Mouse (Mus musculus) spleen, postnatal 36 days (tissue): ENCODE results near the gene Flrt1.

Experiments
- DNase-seq, 2 experiments: peaks; one replicate each; pipeline ENCODE4 v3.0.0; 2022; ENCODE audit warnings: low spot score in 2 of 2, mixed read lengths in 1 of 2

Gene Flrt1

DNA sequence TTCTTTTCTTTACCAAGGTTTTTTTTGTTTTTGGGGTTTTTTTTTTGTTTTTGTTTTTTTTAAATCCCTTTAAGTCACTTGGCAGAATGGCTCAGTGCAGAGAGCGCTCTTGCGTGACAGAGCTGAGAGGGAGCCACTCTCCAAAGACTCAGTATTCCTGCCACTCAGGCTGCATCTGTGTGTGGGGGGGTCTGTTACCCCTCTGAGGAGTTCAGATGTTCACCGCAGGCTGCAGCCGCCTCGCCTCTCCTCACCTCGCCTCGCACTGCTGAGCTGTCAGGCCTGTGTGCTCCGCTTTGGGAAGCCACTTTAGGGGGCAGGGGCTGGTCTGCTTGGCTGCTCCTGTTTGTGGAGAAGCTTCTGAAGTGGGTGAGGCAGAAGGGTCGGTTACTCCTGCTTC lies at the start of gene Flrt1:
Flrt1 (minus strand) TSS at position 186 of the 400 bp plus-strand sequence.
- DNase-seq, result no peak

DNA sequence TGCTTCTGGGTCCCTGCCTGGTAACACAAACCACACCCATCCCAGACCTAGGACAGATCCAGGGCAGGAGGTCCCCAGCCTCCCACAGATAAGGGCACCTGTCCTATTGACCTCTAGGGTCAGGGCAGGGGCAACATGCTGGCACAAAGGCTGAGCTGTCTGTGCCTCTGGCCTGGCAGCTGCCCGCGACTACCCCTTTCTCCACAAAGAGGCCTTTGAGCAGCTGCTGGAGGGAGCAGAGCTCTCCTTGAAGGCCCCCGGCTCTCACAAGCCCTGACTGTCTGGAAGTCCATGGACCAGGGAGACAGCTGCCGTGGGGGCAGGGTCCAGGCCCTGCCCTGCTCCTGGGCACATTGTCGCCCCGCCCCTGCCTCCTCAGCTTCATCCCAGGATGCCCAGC lies 49.7 kb upstream of the Flrt1 start:
- no peak for DNase-seq

DNA sequence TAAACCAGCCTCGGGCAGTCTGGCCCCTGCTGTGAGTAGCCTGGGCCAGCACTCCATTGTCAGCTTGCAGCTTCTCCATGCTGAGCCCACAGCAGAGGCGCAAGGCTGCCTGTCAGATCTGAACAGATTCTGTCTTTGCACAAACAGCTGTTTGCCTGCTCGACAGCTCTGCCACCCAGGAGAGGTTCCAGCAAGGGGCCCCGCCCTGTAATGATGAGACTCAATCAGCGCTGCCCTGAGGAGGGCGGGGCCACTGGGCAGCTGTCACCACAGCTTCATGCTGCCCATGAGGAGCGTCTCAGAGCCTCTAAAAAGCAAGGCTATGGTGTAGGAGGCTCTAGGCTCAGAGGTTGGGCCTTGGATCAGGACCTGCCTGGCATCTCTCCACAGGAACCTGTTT lies 47.7 kb upstream of the Flrt1 start:
- no peak for DNase-seq

DNA sequence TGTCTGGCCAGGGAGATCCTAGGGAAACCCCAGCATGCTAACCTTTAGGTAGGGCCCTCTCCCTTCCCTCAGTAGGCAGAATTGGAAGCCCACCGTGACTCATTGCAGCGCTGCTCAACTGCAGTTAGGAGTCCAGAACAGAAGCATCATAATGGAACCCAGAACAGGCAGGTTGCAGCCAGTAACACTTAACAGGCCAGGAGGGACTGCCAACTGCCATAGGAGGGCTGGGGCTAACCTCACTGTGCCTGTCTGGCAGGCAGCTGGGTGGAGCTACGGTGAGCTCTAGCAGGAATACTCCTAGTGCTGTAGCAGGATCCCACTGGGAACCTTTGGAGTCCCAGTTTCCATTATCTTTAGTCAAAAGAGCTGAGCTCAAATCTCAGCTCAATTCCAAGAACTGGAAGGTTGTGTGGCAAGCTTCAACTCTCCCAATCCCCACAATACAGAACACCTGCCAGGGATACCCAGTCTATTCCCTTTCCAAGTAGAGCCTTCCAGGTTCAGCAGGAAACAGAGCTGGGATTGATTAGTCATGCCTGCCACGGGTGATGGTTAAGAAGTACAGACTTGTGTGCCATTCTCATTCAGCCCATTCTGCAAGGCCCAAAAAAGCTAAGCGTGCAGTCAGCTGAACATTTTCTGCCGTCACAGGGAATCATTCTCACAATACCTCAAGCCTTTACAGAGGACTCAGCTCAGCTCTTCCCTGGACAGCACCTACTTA lies 46.6 kb upstream of the Flrt1 start:
- DNase-seq, result no peak

DNA sequence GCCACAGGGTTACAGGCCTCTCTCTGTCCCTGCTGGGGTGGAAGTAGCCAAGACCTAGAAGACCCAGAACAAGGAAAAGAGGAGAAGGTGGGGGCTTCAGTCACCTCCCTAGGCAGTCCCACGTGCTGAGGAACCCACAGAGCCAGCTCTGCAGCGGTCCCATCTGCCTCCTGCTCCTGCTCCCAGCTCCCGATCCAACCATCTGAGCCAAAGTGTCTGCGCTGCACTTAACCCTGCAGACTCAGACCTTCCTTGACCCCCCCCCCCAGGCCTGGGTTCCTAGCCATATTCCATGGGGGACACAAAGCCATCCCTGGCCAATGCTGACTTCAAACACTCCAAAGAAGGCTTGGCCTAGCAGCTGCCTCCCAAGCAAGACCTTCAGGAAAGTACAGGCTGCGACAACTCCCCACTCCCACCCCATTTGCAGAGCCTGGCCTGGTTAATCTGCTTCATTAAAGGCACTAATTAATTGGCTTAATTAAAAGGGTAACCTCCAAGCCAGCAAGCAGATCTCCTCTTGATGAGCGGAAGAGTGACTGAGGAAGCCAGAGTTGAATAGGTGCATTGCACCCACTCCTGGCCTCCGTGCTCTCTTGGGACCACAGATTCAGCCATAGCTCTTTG lies 45.9 kb upstream of the Flrt1 start:
- DNase-seq, result no peak

DNA sequence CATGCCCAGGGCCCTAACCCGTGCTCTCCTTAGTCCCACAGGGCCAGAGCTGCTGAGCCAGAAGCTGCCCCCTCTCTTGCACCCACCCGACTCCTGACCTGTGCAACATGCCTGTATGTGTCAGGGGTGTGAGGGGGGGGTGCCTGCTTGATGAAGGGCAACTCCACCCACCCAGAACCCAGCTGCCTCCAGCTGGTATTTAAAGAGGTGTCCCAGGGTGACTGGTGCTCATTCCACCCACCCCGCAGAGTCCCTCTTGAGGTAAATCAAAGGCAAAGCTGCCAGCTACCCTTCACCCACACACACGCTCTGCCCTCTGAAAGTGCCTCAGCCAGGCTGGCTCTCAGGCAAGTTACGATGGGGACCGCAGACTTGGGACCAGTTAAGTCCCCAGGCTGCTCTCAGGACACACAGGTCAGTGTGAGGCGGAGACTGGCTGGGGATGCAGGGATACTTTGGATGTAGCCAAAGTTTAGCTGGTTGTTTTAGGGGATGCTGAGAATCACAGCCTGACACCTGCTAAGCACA lies 43.7 kb upstream of the Flrt1 start:
- no peak for DNase-seq

DNA sequence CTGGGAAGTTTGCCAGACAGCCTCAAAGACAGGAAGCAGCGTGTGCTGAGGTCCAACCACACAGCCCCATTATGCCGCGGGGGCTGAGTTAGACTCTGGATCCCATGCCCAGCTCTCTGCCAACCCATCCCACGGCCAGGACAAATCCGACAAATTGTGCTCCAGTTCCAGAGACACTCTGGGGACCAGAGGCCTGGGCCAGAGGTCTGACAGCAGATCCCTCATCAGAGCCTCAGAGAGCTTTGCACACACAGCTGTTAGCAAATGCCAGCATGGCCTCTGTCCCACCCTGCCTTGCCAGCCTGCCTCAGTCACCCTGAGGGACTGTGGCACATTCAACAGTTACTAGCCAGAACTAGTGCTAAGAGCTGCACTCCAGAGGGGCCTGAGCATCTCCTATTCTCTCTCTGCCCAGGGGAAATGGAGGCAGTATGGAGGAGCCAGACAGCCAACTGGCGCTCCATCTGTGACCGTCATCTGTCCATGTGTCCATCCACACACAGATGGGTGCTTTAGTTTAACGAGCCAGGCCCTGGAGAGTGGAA lies 43.1 kb upstream of the Flrt1 start:
- no peak for DNase-seq

DNA sequence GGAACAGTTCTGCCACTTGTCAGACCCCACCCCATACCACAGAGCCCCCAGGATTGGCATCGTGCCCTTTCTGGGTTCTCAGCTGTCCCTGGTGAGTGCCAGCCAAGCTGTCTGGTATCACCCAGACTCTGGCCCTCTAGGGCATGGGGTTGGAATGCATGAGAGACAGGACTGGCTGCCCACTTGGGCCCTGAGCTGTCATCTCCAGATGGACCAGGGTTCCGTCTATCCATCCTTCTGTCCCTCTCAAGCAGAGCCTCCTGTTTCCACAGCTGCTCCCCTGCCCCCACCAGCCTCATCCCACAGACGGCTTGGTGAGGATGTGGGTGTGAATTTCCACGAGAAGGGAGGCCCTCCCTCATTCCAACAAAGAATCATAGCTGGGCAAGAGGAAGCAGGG lies 42.6 kb upstream of the Flrt1 start:
- DNase-seq, result no peak

DNA sequence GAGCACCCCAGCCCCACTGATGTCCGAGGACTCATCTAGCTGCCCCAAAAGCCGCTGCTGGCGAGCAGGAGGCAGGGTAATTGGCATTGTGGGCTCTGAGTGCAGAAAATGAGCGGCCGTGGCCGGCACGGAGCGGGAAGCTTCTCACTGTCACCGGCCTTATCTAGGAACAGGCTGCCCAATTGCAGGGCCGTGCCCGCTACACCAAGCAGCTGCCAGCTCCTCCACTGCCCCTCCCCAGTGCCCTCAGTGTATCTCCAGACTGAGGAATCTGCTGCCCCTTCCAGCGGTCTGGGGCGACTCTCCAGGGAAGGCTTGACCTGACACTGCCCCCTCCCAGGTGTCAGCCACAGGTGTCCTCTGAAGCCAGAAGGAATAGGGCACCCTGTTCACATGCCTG lies 40.8 kb upstream of the Flrt1 start:
- DNase-seq, result no peak

DNA sequence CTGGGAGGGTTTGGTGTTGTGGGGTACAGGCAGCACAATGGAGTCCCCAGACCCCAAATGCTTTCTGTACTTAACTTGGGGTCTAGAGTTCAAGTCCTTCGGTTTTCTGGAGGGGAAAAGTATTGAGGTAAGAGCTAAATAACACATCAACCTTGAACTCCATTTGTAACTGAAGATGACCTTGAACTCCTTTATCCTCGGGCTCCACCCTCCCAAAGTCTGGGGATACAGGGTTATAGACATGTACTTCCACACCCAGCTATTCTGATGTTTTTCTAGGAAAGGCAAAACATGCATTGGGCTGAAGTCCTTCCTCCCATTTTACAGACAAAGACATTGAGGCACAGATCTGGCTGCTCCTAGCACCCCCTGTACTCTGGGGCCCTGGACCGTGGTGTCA lies 38.9 kb upstream of the Flrt1 start:
- no peak for DNase-seq

DNA sequence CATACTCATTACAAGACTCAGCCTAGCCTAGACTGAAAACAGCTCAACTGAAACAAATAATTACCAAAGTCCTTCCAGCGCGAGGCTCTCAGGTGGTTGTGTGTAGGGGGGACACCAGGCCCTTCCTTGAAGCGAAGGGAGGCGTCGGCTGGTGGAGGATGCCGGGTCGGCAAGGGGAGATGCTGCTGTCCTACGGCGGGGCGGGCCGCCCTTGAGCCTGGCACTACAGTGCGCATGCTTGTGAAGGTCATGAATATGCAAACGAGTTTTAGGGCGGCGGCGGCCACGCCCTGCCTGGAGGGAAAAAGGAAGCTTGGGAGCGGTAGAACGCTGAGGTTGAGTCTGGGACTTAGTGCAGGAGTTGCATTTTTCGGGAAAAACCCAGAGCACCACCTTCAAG lies 38.3 kb upstream of the Flrt1 start:
- DNase-seq, result peak; percentile 55 to 65

DNA sequence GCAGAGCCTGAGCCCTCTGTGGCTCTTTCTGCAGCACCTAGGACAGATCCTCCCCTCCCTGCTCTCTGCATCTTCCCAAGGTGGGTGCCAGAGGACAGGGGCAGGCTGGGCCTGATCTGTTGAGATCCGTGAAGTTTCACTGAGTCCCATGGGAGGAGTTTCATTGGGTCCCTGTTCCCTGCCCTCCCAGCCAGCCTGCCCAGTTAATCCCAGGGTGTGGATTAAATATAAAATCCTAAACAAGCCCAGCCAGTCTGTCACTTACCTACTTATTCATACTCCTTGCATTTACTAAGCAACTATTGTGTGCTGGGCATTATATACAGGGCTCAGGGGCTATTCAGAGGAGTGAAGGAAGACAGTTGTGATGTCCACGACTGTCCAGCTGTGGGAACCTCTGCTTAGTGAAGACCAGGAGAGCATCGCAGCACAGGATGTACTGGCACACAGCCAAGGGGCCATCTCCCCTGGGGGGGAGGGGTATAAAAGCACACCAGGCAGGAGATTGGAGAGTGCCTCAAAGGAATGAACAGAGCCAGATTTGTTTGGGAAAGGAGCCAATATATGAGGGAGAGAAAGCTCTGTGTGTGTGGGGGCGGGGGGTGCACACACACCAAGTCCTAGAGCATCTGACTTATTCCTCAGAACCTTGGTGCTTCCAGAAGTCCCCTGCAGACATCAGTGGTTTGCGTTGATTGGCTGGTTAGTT lies 36.8 kb upstream of the Flrt1 start:
- no peak for DNase-seq

DNA sequence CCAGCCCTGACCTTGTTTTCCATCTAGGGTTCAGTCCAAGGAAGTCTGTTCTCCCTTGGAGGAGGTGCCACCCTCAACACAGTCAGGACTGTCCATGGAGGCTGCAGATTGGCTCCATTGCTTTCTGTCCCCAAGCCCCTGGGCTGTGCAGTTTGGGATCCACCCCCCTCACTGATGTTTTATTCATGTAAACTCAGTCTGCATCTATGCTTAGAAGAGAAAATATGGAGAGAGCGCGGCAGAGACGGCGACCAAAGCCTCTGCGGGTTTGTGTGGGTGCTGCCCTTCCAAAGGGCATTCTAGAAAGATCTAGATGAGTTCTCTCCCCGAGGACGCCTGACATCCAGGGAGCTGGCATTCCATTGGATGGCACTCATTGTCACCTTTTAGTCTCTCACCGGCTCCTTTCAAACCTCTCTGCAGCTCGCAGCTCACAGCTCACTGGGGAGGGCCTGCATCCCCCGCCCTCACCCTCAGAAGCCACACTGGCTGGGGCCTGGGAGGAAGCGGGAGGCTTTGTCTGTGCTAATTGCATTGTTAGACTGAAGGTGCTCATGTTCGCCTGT lies 35.4 kb upstream of the Flrt1 start:
- no peak for DNase-seq

DNA sequence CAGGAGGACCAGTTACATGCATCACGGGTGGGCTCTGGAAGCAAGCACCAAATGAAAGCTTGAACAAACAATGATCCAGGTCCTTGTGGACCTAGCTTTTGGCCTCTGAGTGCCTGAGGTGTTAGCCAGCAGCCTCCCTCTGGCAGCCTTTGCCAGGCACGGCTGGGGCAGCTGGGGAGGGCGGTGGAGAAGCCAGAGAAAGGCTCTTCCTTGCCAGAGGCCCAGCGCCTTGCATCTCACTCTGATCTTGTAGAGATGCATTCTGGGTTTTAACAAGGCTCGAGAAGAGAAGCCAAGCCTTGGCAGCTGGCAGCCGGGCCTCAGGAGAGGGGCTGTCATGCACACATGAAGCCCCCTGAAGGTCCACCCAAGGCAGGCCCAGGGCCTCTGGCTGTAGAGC lies 34.8 kb upstream of the Flrt1 start:
- no peak for DNase-seq

DNA sequence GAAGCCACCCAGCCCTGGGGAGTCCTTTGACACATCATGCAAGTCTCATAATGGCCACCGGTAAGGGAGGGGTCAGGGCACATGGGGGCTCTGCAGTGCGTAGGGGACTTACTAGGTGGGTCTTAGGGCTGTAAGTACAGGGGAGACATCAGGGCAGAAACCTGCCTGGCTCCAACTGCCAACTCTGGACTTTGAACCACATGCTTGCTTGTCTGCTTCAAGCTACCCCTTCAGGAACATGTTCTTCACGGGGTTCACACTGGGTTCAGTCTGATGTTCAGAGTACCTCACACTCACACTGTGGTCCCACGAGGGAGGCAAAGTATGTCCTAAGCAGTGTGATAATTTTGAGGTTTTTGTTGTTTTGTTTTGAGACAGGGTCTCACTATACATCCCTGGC lies 33.8 kb upstream of the Flrt1 start:
- no peak for DNase-seq

DNA sequence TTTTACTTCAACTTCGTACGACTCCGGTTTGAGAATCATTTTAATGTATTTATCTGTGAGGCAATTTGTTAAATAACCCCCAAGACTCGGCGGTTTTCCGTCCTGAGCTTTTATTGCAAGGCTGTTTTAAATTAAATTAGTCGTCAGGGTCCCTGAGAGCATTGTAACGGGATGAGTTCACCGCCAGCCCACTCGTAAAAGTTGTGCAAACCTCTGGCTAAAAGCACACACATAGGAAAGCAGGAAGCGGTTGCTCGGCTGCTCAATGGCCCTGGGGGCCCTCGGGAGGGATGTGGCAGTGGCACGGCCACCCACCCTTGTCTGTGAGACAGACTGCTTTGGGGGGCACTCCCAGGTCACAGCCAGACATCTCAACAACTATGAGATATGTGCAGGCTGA lies 32.8 kb upstream of the Flrt1 start:
- no peak for DNase-seq

DNA sequence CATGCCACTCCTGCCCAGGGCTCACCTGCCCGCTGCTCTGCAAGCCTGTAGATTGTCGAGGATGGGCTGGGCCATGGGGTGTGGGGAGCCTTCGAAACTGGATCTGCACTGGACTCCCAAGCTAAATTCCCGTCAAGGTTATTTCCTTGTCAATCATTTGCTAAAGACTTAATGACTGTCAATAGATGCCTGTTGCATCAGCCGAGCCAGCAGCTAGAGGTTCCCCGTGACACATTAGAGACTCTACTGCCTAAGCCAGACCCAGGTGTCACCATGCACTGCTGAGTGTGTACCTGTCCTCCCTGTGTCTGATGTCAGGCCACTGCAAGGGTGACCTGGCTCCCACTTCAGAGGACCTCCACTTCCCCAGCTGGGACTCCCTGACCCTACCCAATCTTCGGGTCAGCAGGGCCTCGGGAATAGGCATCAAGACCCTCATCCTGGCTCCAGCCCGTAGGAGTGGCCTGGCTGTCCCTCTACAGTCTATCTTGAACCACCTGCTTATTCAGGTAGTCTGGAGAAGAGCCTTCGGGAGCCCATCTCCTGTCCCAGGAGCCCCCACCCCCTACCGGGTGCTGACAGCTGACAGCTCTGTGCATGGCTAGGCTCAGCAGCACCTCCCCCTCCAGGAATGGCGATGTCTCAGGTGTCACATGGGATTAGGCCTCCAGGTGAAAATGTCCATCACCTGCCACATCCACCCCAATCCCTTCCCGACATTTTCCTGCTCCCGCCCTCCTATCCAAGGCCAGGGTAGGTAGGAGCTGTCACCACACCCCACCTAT lies 31.4 kb upstream of the Flrt1 start:
- no peak for DNase-seq

DNA sequence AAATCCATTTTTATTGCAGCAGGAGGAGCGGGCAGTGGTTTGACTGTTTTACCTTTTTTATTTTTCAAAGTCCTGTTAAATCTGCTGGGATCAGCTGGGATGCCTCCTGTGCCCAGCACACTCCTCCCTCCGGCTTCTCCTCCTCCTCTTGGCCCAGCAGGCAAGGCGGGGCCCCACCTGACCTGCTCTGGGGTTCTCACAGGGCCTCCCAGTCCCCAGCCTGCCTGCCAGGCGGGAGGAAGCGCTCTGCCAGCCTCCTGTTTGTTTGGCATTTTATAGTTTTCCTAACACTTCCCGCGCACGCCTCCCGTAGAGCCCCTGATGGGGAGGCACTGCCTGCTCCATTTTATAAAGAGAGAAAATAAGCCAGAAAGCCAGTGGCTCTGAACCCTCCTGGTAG lies 30.5 kb upstream of the Flrt1 start:
- no peak for DNase-seq

DNA sequence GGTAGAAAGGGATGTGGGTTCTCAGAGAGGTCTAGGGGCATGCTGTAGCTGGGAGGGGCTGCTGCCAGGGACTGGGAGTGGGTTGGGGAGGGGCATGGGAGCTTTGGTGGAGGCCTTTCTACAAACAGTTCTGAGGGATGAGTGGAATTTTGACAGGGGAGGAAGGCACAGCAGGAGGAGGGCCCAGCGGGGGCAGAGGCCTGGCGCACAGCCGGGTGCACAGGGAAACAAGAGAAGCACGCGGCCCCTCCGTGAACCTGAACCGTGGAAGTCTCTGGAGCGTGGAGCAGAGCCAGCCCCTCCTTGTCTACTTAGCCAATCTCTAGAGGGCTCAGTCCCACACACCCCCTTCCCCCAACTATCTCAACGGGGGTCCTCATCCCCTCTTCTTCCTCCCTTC lies 30.0 kb upstream of the Flrt1 start:
- DNase-seq, result no peak

DNA sequence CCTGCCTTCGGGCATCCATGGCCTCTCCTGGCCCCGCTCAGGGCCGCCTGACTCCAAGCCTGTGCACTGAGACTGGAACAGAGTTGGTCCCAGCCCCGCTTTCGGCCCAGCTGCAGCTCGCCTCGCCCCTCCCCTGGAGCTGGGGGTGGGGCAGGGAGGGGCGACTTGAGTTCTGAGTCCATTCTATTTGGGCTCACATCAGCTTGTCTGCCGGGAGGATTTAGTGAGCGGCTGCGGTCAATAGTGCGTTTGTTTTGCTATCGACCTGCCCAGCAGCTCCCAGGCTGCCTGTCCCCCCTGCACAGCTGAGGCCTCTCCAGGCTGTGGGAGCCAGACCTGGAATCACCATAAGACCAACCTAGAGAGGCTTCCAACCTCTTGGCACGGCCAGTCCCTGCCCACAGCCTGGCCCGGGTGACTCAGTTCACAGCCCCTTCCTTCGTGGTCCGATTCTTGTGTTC lies 29.1 kb upstream of the Flrt1 start:
- DNase-seq, result no peak

DNA sequence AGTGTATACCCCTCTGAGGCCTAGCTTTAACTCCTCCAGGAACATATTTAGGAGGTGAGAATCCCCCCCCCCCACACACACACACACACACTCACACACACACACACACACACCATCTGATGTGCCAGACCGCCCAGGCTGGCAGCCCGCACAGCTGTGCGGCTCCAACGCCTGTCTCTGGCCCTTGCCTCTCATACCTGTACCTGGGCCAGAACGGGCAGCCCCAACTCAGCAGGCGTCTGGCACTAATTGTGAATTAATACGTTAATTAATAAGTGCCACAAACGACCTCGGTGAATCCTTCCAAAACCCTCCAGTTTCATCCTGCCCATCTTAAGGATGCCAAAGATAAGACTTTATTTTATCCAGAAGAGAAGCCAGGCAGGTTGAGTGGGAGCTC lies 27.9 kb upstream of the Flrt1 start:
- DNase-seq, result no peak
